Mouse (Mus musculus) right cerebral cortex, postnatal 36 days (tissue): ENCODE results near the gene Prmt3.

Source experiments
- DNase-seq, 2 experiments: peaks; one replicate each; pipeline ENCODE4 v3.0.0; 2022; ENCODE audit warnings: low spot score in 2 of 2, mixed read lengths in 1 of 2

Gene Prmt3

GRCm38 (mm10) chr7:49797171-49797570, 19.0 kb downstream of the Prmt3 start:
- no peak for DNase-seq

GRCm38 (mm10) chr7:49803511-49803910, 25.4 kb downstream of the Prmt3 start:
- no peak for DNase-seq

GRCm38 (mm10) chr7:49804638-49805165, 26.6 kb downstream of the Prmt3 start:
- no peak for DNase-seq

- no peak for DNase-seq
These were observed 27.5 kb downstream of the Prmt3 start for GRCm38 (mm10) chr7:49805618-49806017.

DNA sequence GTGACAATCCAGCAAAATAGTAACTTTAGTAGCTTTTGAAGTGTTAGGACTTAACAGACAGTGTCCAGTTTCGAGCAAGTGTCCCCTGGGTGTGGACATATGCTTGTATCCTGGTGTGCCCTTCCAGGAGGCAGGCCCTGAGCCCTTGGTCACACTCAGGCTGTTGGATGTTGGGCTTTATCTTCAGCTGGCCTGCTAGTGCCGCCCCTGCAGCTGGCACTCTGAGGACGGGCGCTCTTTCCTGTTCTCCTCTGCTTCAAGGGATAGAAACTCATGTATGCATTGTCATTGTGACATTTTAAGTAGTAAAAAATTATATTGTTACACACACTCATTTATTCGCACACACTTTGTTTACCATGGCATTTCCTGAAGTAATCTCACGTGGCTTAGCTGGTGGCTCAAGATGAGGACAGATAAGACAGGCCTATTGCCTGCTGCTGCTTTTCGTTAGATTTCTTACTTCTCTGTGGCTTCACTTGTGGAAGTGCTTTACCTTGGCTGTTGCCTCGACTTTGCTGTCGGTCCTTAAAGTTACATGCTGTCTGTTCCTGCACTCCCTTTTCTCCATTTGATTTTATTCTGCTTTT, 29.0 kb downstream of the Prmt3 start:
- DNase-seq: no peak

DNA sequence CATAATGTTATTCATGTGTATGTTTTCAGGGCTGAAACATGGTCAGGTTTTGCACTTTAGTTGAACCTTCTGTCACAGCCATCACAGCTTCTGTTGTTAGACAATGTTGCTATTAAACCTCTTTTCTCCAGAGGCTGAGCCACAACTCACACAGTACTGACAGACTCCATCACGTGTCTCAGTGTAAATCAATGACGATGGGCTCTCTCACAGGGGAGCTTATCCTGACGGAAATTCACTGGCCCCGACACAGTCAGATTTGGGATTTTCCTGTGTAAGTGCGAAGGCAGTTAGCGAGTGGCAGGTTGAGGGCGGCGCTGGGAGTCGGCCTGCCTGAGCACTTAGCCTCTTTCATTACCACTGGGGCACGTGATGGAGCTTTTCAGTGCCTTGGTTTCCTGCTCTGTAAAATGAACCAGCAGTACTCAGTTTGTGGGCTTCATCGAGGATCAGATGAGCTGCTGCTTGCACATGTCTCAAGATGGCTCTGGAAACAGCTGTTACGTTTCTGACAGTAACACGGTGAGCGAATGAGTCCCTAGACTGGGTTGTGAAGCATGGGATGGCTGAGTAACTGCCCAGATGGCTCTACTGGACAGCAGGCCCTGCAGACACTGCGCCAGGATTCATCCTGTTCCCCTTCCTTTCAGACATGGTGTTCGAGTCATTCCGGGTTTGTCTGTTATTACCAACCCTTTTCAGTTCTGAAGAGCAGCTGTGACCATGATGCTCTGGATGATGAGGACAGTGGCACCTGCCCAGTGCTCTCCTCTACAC, 29.9 kb downstream of the Prmt3 start:
- DNase-seq: no peak

- no peak for DNase-seq
These were observed 31.0 kb downstream of the Prmt3 start for GRCm38 (mm10) chr7:49809100-49809499.

DNA sequence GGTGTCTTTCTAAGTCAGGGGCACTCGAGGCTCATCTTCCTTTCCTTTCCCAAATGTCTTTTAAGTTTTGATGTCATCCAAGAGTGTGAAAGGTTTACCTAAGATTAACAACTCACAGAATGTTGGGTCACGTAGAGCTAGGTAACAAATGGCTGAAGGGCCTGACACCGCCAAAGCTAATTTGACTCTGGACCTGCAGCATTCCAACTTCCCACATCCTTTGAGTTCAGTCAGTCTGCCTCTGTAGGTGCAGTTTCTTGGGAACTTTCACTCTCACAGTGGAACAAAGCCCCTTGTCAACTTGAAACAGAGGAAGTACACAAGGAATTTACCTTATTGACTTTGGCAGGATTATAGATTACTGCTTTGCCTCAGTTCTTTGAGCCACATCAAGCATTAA, 31.4 kb downstream of the Prmt3 start:
- no peak for DNase-seq

GRCm38 (mm10) chr7:49811346-49811745, 33.2 kb downstream of the Prmt3 start:
- DNase-seq: no peak

GRCm38 (mm10) chr7:49819393-49819792, 41.2 kb downstream of the Prmt3 start:
- DNase-seq: no peak

- no peak for DNase-seq
These were observed 43.2 kb downstream of the Prmt3 start for GRCm38 (mm10) chr7:49821370-49821769.

- DNase-seq: no peak
These were observed 43.9 kb downstream of the Prmt3 start for GRCm38 (mm10) chr7:49822028-49822427.

- DNase-seq: no peak
These were observed 45.4 kb downstream of the Prmt3 start for GRCm38 (mm10) chr7:49823595-49823994.

DNA sequence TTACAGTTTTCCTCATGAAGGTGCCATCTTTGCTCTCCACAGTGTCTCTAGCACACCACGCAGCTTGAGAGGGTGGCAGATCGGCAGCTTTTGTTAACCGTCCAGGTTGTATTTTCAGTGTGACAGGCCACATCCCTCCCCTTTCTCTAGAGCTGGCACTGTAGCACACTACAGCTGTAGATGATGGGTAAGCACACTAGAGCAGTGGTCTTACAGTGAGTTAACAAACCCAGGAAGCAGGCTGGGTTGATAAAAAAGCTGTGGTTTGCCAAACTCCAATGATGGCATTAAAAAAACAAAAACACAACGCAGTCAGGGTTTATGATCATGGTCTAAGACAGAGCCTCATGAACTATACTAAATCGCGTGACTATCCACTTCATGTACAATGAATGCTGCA, 45.9 kb downstream of the Prmt3 start:
- DNase-seq: no peak

DNA sequence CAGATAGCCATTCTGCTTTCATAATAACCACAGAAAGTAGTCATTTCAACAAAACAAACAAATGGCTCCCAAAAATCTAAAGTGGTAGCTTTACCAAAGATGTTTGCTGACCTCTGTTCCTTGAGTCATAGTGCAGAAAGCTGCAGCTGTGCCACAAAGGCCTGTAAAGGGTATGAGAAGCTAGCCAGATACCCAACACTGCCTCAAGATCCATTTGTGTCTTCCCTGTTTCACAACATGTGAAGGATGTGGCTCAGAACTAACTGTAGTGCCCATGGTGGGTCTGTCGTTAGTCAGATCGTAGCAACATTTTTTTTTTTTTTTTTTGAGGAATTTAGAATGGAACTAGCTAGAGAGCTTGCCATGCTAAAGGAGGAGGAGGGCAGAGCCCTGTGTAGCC, 46.4 kb downstream of the Prmt3 start:
- no peak for DNase-seq

DNA sequence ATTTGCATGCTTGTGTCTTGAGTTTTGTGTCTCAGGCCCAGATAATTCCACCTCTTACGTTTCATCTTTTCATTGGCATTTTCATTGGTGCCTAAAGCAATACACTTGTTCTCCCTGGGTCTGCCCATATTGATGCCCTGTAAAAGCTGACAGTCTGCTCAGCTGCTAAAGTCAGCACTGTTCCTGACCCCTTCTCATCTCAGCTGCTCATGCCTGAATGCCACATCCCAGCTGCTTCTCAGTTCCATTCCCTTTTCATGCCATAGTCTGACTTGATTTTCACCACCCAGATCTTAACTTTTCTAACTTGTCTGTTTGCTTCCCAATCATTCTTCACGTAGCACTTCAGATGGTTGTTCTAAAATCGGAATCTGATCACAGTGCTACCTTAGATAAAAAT, 47.3 kb downstream of the Prmt3 start:
- no peak for DNase-seq

GRCm38 (mm10) chr7:49827920-49828319, 49.8 kb downstream of the Prmt3 start:
- no peak for DNase-seq

- no peak for DNase-seq
These were observed 64.5 kb downstream of the Prmt3 start for GRCm38 (mm10) chr7:49842366-49843282.

- DNase-seq: no peak
These were observed 65.3 kb downstream of the Prmt3 start for GRCm38 (mm10) chr7:49843304-49843933.

- no peak for DNase-seq
These were observed 69.8 kb downstream of the Prmt3 start for GRCm38 (mm10) chr7:49847939-49848338.

GRCm38 (mm10) chr7:49853342-49854181, 75.4 kb downstream of the Prmt3 start:
- no peak for DNase-seq
